Mouse (Mus musculus) c-Kit-positive CD71-positive TER-119-positive erythroid progenitor cells, embryonic 14.5 days (primary cell): Measurements from ENCODE around the gene Asic3.

ENCODE experiments used
- DNase-seq: peaks from one replicate; pipeline ENCODE4 v3.0.0-alpha.2; 2013; ENCODE audit warnings: low spot score

Asic3 gene

GRCm38 (mm10) chr5:24452030-24452690, 39.0 kb downstream of the Asic3 start, which contains the start of gene Agap3:
Agap3 (plus strand) TSS chr5:24452177.
- peak; percentile 32 for DNase-seq

GRCm38 (mm10) chr5:24452691-24453233, 39.6 kb downstream of the Asic3 start:
- DNase-seq = peak; percentile 37

- DNase-seq = no peak
These were observed 40.2 kb downstream of the Asic3 start for GRCm38 (mm10) chr5:24453283-24453984.

GRCm38 (mm10) chr5:24453985-24454303, 40.8 kb downstream of the Asic3 start:
- DNase-seq = no peak

- no peak for DNase-seq
These were observed 41.9 kb downstream of the Asic3 start for GRCm38 (mm10) chr5:24455076-24455475.

GRCm38 (mm10) chr5:24455613-24456012, 42.4 kb downstream of the Asic3 start:
- no peak for DNase-seq

GRCm38 (mm10) chr5:24466762-24467161, 53.6 kb downstream of the Asic3 start:
- DNase-seq = no peak
